Mouse (Mus musculus) megakaryocyte, adult 5-6 weeks (primary cell): ENCODE results near the gene Ezh2. TPM values are rescaled to one million over a fixed set of nuclear protein-coding genes. Genes with fewer than 3 reads are reported as not detected.

ENCODE experiments used
- ATAC-seq: 2 replicates; pipeline ENCODE4 v1.8.0; 2016; ENCODE audit warnings: mild to moderate bottlenecking, inconsistent platforms; ENCODE audit not compliant: poor library complexity, severe bottlenecking
- total RNA-seq, 2 experiments: library from RNA; stranded (forward) in 1 of 2; stranded (reverse) in 1 of 2; fragments of 153-499, 151-499 nt in 1 of 2; fragments of 221-1000, 200-1000 nt in 1 of 2; gene quantifications; 2 replicates each; pipeline versions ENCODE4 v1.2.3 to v1.2.4; 2015 to 2017

The Ezh2 gene
- total RNA-seq, 2 experiments from 2014 or later: 125 to 181 TPM

DNA sequence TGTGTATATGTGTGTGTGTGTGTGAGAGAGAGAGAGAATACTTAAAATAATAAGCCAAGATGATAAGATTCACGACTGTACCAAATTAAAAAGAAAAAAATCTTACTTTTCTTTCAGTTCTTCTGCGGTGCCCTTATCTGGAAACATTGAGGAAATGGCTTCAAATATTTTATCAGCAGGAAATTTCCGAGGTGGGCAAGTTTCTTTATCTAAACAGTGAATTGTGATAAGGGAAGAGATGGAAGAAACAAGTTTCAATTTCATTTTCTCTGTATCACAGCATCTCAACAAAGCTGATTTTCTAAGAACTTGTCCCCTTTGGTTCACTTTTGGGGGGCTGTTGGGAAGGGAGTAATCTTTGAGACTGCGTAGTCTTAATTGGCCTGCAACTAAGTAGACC is 42.9 kb downstream of the Ezh2 start:
- no peak for ATAC-seq

DNA sequence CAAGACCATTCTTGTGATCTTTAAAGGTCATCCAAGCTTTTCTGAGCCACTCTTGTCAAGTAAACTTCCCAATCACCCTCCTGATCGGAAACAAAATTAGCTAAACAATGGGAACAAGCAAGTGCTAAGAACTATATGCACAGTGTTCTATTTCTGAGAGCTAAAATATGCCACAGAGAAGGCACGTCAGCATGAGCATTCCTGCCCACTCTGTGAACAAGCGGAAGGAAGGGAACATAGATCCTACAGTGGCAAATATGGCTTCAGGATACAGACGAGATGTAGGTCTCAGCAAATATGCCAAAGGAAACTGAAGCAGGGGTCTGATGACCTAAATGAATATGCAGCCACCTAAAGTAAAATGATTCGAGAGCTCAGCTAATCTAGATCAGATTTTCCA is 59.8 kb downstream of the Ezh2 start:
- ATAC-seq: no peak

DNA sequence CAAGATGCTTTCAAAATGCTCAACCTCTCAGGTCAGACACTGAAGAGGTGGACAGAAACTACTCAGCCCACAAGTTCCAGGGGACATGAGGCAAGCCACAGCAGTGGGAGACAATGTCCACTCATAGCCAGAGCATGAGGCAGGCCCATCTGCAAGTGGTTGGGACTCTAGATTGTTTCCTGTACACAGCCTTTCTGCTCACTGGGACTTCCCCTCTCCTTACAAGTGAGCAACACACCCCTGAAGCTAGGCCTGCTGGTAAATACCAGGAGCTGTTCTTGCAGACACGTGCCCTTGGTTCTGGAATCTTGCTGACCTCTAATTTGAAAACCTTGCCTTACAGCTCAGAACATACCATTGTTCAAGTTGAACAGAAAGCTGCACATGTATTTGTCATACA is 62.6 kb downstream of the Ezh2 start:
- ATAC-seq: no peak

DNA sequence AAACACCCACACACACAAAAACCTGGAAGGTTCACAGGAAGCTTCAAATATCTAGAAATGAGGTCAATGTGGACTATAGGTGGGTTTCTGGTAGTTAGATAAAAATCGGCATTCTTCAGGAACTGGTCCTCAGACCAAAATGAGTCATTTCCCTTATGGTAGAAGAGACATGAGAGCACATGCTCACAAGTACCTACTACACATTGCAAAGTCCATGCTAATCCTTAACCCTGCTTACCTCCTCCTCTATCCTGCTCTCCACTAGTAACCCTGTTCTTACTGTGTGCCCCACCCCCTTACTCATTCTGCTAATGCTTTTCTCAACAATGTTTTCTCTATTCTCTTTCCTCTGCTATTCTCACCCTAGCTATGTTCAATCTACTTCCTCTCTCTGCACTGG is 67.5 kb downstream of the Ezh2 start:
- no peak for ATAC-seq

DNA sequence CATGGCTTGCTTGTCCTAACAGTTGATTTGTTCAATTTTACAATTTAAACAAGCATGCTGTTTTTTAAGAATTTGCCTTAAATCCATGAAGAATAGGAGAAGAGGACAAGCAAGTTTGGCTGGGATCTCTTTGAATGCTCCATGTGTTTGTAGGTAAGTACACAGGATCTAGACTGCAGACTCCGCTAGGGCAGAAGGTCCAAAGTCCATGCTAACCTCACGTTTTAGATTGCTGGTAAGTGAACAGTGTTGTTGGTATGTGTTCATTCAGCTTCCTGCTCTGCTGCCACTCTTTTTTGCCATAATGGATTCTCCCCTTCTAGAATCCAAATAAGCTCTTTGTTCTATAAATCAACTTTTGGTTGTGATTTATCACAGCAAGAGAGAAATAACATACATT is 68.0 kb downstream of the Ezh2 start:
- ATAC-seq: no peak

DNA sequence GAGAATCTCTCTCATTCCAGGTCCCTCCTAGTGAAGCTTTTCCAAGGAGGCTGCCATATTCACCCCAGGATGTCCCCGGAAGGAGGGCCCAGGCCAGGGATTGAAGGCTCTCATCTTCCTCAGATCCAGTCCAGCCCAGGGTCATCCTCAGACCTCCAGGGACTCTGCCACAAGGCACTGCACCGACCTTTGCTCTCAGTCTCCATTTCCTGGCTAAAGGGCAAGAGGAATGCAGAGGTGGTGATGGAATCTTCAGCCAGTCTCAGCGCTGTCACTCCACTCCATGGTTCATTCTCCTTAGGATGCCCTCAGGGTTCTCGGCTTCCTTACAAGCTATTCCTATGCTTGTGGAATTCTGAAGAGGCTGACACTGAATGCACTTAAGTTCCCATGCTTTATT is 68.7 kb downstream of the Ezh2 start:
- ATAC-seq: no peak

DNA sequence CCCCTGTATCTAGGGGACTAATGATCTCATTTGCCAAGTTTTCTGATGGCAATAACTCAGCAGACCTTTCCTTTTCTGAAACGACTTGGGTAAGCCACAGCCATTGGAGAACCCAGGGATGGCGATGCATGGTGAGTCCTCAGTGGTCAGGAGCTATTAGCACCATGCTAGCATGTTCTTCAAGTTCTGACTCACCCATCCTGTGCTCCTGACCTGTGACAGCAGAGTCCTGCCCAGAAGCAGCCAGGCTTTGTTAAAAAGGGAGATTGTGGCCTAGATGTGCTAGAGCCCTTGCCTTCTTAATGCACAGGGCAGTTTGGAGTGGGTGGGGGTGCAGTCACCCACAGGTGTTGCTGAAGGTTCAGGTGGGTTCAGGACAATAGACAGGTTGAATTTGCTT is 70.1 kb downstream of the Ezh2 start:
- no peak for ATAC-seq

DNA sequence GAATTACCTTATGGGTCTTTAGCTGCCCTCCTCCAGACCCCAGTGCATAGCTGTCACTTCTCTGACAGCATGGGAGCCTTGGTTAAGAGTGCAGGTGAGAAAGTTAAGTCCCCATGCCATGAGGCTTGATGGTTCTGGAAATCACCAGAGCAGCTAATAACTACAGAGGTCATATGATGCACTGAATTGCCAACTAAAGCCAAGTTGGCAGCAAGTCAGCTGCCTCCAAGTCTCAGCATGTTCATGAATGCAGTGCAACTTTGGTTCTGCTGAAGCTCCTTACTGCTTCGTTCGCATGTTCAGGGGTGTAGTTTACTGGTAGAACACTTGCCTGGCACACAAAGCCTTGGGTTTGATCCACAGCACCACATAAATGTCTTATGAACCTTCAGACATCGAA is 72.7 kb downstream of the Ezh2 start:
- no peak for ATAC-seq

DNA sequence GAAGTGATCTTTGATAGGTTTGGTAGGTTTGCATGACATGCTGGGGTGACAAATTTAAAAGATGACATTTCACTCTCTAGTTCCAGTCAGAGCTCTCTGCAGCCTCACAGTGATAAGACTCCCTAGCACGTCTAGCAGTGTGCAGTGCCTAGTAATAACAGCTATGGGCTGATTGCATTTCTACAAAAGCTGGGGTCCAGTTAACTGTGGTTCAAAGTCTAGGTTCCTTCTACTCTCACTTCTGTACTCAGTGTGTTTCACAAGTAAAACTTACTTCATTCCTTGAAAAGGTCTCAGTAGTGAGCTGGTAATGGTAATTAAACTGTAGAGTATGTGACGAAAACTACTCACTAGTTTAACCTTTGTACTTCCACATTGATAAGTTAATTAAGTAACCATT is 75.1 kb downstream of the Ezh2 start:
- no peak for ATAC-seq

DNA sequence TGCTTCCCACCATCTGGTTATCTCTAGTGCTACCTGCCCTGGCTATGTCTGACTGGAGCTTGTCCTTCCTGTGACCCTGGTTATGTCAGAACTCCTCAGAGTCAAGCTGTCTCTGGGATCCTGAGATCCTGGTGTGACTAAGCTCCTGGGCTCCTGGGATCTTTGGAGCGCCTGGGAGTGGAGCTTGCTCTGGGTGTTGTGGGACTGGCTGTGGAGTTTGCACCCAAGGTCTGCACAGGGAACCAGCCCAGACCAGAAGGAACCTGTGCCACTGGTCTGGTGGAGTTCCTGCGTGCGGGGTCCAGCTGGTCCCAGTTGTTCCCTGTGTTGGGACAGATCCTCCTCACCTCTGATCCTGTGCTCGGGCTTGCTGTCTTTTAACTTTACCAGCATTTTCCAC is 100.6 kb downstream of the Ezh2 start:
- no peak for ATAC-seq

DNA sequence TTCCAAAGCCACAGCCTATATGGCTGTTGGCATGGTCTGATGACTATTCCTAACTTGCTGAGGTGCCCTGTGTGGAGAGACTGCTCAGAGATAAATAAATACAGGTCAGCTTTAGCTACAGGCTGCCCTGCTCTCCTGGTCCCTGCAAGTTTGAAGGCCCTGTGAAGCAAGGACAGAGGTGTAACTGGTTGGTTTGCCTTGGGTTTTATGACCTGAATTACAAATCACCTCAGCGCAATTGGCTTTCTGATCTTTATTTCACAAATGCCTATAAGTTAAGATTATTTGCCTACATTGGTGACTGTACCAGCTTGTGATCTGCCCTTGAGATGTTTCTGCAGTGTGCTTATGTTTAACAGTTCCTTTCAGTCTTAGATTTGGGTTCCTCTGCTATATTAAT is 113.1 kb downstream of the Ezh2 start:
- no peak for ATAC-seq

Other genes with a start within 250 kb of the Ezh2 start
- gene Cul1, start 141.9 kb downstream of the Ezh2 start, total RNA-seq (2015): 138 and 160 TPM in 2 replicates
- gene Cul1, start 141.9 kb downstream of the Ezh2 start, total RNA-seq (2017): 94.6 and 95.0 TPM in 2 replicates
- gene Pdia4, start 218.1 kb upstream of the Ezh2 start, total RNA-seq (2015): 50.6 and 54.3 TPM in 2 replicates
- 166 TPM in 2 replicates for gene Pdia4, start 218.1 kb upstream of the Ezh2 start, total RNA-seq (2017)
- 0.05 TPM in 1 of 2 replicates, not detected in the other for gene Zfp786, start 235.5 kb upstream of the Ezh2 start, total RNA-seq (2015)
- not detected in 2 replicates for gene Zfp786, start 235.5 kb upstream of the Ezh2 start, total RNA-seq (2017)
- gene Zfp398, start 240.3 kb upstream of the Ezh2 start, total RNA-seq (2015): 10.1 and 10.4 TPM in 2 replicates
- 10.5 and 15.6 TPM in 2 replicates for gene Zfp398, start 240.3 kb upstream of the Ezh2 start, total RNA-seq (2017)